Mouse (Mus musculus) liver, postnatal 0 days (tissue): ENCODE data around the gene Nav2. TPM values are rescaled to one million over a fixed set of nuclear protein-coding genes. Genes with fewer than 3 reads are reported as not detected.

Experiments used
- ATAC-seq: fragments of 200-750 bp; cut with Nextera tagmentation; 2 replicates; pipeline ENCODE4 v1.8.0; 2017; ENCODE audit warnings: mild to moderate bottlenecking, moderate library complexity
- DNase-seq: peaks from one replicate; pipeline ENCODE4 v3.0.0-alpha.2; 2016
- H3K27ac ChIP-seq: fragments of 300-500 bp; sonication (generic); 2 replicates; pipeline ENCODE4 v1.5.1; 2014; ENCODE audit warnings: antibody characterized with exemption, moderate library complexity, mild to moderate bottlenecking, low read depth
- H3K27me3 ChIP-seq: fragments of 300-500 bp; sonication (generic); 2 replicates; pipeline ENCODE4 v1.6.1; 2014; ENCODE audit warnings: low read length, control low read depth, mixed read lengths; ENCODE audit not compliant: insufficient read depth
- H3K36me3 ChIP-seq: fragments of 300-500 bp; sonication (generic); replicated peaks from 2 replicates; pipeline ENCODE4 v1.6.1; 2014; ENCODE audit warnings: mild to moderate bottlenecking, control low read depth, low read length, moderate library complexity, mixed read lengths; ENCODE audit not compliant: insufficient read depth
- H3K4me1 ChIP-seq: fragments of 300-500 bp; sonication (generic); 2 replicates; pipeline ENCODE4 v1.6.1; 2014; ENCODE audit warnings: antibody characterized with exemption, mild to moderate bottlenecking, control low read depth; ENCODE audit not compliant: insufficient read depth
- H3K4me2 ChIP-seq: fragments of 300-500 bp; sonication (generic); 2 replicates; pipeline ENCODE4 v1.6.1; 2014; ENCODE audit warnings: low read depth, mild to moderate bottlenecking, low read length, moderate library complexity, mixed read lengths
- H3K4me3 ChIP-seq: fragments of 300-500 bp; sonication (generic); 2 replicates; pipeline ENCODE4 v1.5.1; 2014; ENCODE audit warnings: low read depth, low read length
- H3K9ac ChIP-seq: fragments of 300-500 bp; sonication (generic); replicated peaks from 2 replicates; pipeline ENCODE4 v1.6.1; 2014; ENCODE audit warnings: mild to moderate bottlenecking, moderate library complexity
- H3K9me3 ChIP-seq: fragments of 300-500 bp; sonication (generic); 2 replicates; pipeline ENCODE4 v1.6.1; 2016; ENCODE audit warnings: mild to moderate bottlenecking, control low read depth, low read length, mixed read lengths
- CTCF ChIP-seq: sonication (generic); IDR thresholded peaks from 2 replicates; pipeline ENCODE4 v1.5.1; 2016; ENCODE audit warnings: antibody characterized with exemption, low read depth
- EP300 ChIP-seq: IDR thresholded peaks from 2 replicates; pipeline ENCODE4 v1.6.1; 2016; ENCODE audit warnings: antibody characterized with exemption, low read depth, mild to moderate bottlenecking
- WGBS: fragments of 180-500 bp; shearing (Covaris S2); extraction: QIAGEN DNeasy Blood & Tissue Kit; methylation state at CpG from one replicate; pipeline ENCODE4 v1.1.7; 2014; ENCODE audit not compliant: insufficient replicate concordance; 5-methylcytosine and 5-hydroxymethylcytosine counted together
- polyA plus RNA-seq: library from polyadenylated mRNA; unstranded; fragments of >200 nt; fragmentation: Nextera tagmentation; extraction: Ambion mirVana; gene quantifications from 2 replicates; pipeline ENCODE4 v1.2.1, GENCODE M21; 2015

The Nav2 gene
- polyA plus RNA-seq, 1 experiment from 2014 or later: 3.3 TPM

GRCm38 (mm10) chr7:48963554-48963953 lies 55.0 kb downstream of the Nav2 start:
- WGBS: 54% methylated on average over 4 of the region's 4 CpGs

GRCm38 (mm10) chr7:48965796-48966512 lies 57.4 kb downstream of the Nav2 start:
- Histone ChIP-seq H3K9me3 (no peaks in the 10 kb centered on the region), H3K27me3 (peaks cover 17% of the 10 kb centered on the region), H3K36me3 (no peaks in the 10 kb centered on the region), H3K4me2 (no peak overlapping the region), H3K4me1 (no peaks in the 10 kb centered on the region), H3K4me3 (no peak overlapping the region), H3K27ac (no peak overlapping the region), H3K9ac (no peak overlapping the region)
- ATAC-seq: no peak
- DNase-seq: no peak
- 56% methylated on average over 12 of the region's 12 CpGs for WGBS
- TF ChIP-seq CTCF: no peak
- no peak for TF ChIP-seq EP300

More at GRCm38 (mm10) chr7:48963554-48963953, 55.0 kb downstream of the Nav2 start:
- no peak for TF ChIP-seq EP300
- TF ChIP-seq CTCF: no peak
- Histone ChIP-seq H3K4me2 (no peak overlapping the region), H3K36me3 (no peaks in the 10 kb centered on the region), H3K4me1 (no peaks in the 10 kb centered on the region), H3K9me3 (no peaks in the 10 kb centered on the region), H3K9ac (no peak overlapping the region), H3K27ac (no peak overlapping the region), H3K4me3 (no peak overlapping the region), H3K27me3 (peaks cover 38% of the 10 kb centered on the region)
- ATAC-seq (no peak), DNase-seq (no peak)

DNA sequence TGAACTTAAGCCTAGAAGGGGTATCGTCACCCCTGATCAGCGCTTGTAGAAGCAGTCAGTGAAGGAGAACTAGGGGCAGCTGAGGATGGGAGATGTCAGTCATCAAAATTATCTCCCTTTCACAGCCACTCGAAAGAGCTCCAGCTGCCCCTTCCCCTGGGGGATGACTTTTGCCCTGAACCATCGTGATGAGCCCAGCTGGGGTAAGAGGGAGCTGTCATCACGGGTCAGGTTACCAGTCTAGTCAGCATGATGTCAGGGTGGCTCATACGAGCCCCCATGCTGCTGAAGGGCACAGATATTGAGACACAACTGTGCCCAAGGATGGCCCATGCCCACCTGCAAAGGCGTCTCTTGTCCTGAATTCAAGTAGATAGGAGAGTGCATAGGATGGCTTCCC lies 72.5 kb downstream of the Nav2 start:
- Histone ChIP-seq H3K27me3 (no peaks in the 10 kb centered on the region), H3K4me1 (no peaks in the 10 kb centered on the region), H3K4me2 (no peak overlapping the region), H3K9me3 (no peaks in the 10 kb centered on the region), H3K9ac (no peak overlapping the region), H3K36me3 (no peaks in the 10 kb centered on the region), H3K27ac (no peak overlapping the region), H3K4me3 (no peak overlapping the region)
- WGBS: 60% methylated on average over 7 of the region's 7 CpGs
- no peak for DNase-seq
- no peak for TF ChIP-seq EP300
- no peak for TF ChIP-seq CTCF
- ATAC-seq: no peak

GRCm38 (mm10) chr7:48981814-48982213 lies 73.3 kb downstream of the Nav2 start:
- TF ChIP-seq EP300: no peak
- no peak for TF ChIP-seq CTCF
- ATAC-seq: no peak

DNA sequence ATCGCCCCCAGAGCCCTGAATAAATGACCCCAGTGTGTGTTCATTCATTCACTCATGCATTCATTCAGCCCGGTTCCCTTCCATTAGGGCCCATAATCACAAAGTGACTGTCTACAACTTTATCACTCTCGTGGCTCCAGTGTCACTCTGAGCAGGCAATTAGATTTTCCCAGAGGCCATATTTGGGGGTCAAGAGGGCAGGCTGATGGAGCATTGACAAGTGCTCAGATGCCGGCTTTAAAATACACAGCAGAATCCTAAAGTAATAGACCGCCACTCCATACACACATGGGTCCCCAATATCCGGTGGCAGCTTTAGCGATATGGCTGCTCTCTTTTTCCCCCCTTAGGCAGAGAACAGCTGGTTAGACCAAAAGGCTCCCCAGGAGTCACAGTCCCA lies 74.1 kb downstream of the Nav2 start:
- no peaks in the 10 kb centered on the region for H3K4me1 ChIP-seq
- DNase-seq: no peak
- no peak for TF ChIP-seq CTCF
- no peak for TF ChIP-seq EP300
- H3K9me3 ChIP-seq: no peaks in the 10 kb centered on the region
- ATAC-seq: no peak
- H3K27ac ChIP-seq: no peak overlapping the region
- no peak overlapping the region for H3K9ac ChIP-seq
- H3K36me3 ChIP-seq: no peaks in the 10 kb centered on the region
- no peak overlapping the region for H3K4me2 ChIP-seq
- H3K27me3 ChIP-seq: no peaks in the 10 kb centered on the region
- WGBS: 77% methylated on average over 7 of the region's 7 CpGs
- no peak overlapping the region for H3K4me3 ChIP-seq

More at GRCm38 (mm10) chr7:48981814-48982213, 73.3 kb downstream of the Nav2 start:
- no peaks in the 10 kb centered on the region for H3K4me1 ChIP-seq
- H3K27ac ChIP-seq: no peak overlapping the region
- 58% methylated on average over 3 of the region's 3 CpGs for WGBS
- H3K4me3 ChIP-seq: no peak overlapping the region
- no peak overlapping the region for H3K9ac ChIP-seq
- DNase-seq: no peak
- H3K36me3 ChIP-seq: no peaks in the 10 kb centered on the region
- no peaks in the 10 kb centered on the region for H3K9me3 ChIP-seq
- no peak overlapping the region for H3K4me2 ChIP-seq
- no peaks in the 10 kb centered on the region for H3K27me3 ChIP-seq

GRCm38 (mm10) chr7:48991911-48992552 lies 83.5 kb downstream of the Nav2 start:
- Histone ChIP-seq H3K27me3 (0 out of 2 replicates have a peak, but pooled peaks cover 5% of the 10 kb centered on the region), H3K9me3 (no peaks in the 10 kb centered on the region), H3K9ac (0 out of 2 replicates have a peak overlapping the region, but pooled peaks have one; percentile 9), H3K4me2 (peak overlapping the region; percentile 60), H3K4me3 (no peak overlapping the region), H3K4me1 (peaks cover 18% of the 10 kb centered on the region), H3K27ac (peak overlapping the region; percentile 90), H3K36me3 (no peaks in the 10 kb centered on the region)
- ATAC-seq (peak; percentile 99), DNase-seq (peak; percentile 63)
- WGBS: 25% methylated on average over 8 of the region's 8 CpGs
- TF ChIP-seq EP300 (peak; percentile 96), CTCF (no peak)
